Mouse (Mus musculus) kidney, adult 9 months (tissue): ENCODE results near the gene Pitpnc1.

Experiments used
- DNase-seq: peaks from one replicate; pipeline ENCODE4 v3.0.0; 2022

Pitpnc1 gene

GRCm38 (mm10) chr11:107437723-107438122, 32.8 kb downstream of the Pitpnc1 start:
- peak; percentile 32 for DNase-seq

DNA sequence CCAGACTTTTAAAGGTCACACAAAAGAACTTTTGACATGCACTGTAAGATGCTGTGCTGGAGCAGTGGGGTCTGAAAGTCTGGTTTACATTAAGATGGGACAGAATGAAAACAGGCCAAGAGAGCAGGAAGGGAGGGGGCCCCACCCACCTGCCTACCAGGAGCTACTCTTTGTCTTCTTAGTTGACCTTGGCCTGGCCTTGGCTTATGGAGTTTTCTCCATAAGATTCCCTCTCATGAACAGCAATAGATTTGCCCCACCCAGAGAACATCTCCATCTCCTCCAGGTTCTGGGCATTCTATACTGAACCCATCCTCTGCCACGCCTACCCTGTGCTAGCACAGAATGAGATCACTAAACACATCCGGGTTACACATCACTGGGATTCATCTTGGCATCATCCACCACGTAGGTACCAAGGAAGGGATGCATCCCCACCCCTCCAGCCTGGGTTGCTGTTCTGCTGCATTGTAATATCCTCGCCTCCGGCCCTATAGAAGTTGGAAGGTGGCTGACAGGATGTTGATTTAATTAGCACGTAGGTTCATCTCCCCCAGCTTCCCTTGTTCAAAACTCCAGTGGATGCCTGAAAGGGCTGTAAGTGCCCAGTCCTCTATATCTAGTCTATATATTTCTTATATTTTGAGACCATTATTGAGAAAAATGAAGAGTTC, 34.6 kb downstream of the Pitpnc1 start:
- DNase-seq = no peak

DNA sequence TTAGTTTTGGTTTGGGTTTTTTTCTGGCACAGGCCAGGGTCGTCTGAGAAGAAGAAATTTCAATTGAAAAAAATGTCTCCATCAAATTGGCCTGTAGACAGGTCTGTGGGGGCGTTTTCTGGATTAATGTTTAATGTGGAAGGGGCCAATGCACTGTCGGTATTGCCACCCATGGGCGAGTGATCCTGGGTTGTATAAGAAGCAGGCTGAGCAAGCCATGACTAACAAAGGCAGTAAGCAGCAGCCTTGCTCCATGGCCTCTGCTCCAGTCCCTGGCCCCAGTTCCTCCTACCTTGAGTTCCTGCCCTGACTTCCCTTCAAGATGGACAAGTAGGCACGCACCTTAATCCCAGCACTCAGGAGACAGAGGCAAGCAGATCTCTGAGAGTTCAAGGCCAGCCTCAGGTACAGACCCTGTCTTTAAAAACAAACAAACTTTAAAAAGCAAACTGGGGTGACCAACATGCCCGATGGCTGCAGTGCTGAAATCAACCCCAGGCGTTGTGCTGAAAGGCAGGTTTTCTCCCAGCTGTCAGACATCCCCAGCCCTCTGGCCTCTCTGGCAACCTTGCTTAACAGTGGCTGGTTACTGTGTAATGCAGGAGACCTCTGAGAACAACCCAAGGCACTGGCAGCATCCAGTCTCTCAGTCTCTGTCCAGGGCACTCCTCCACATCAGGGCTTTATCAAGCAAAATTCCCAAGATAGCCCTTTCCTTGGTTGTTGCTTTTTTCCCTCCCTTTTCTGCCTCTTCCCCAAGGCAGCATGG, 39.1 kb downstream of the Pitpnc1 start:
- peak; percentile 80 for DNase-seq

DNA sequence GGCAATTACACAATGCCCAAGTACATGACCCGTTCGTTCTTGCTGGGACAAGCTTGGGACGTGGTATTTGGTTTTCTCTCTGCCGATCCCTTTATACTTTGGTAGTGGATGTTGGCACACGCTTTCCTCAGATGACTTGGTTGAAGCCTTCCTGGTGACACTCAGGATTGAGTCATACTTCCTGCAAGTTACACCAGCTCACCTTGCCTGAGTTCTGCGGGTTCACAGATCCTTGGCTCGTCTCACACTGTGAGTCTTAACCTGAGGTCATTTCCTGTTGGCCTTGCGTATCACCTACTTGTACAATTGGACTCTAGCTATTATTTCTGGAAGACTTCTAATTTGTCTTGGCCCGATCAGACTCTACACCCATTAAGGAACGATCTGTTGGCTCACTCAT, 42.5 kb downstream of the Pitpnc1 start:
- peak; percentile 77 for DNase-seq

GRCm38 (mm10) chr11:107424176-107424575, 46.3 kb downstream of the Pitpnc1 start:
- DNase-seq = no peak

GRCm38 (mm10) chr11:107422356-107422754, 48.1 kb downstream of the Pitpnc1 start:
- peak; percentile 47 for DNase-seq

DNA sequence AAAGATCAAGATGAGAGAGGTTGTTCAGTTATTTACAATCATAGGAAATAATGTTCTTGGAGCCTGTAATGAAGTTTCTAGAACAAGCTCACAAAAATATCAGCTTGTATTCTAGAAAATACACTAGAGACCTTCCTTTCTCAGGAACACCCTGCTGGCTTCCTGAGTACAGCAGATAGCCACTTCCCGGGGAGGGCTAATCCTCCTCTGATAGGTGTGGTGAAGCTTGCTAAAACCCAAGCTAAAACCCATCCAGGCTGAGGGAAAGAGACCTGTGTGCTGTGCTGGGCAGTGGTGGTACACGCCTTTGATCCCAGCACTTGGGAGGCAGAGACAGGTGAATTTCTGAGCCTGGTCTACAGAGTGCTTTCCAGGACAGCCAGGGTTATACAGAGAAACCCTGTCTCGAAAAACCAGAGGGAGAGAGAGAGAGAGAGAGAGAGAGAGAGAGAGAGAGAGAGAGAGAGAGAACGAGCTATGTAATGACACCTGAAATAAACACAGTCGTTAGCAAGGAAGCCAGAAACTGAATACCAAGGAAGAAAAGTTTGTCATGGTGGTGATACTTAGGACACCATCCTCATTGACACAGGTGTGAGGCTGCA, 48.6 kb downstream of the Pitpnc1 start:
- DNase-seq = no peak

DNA sequence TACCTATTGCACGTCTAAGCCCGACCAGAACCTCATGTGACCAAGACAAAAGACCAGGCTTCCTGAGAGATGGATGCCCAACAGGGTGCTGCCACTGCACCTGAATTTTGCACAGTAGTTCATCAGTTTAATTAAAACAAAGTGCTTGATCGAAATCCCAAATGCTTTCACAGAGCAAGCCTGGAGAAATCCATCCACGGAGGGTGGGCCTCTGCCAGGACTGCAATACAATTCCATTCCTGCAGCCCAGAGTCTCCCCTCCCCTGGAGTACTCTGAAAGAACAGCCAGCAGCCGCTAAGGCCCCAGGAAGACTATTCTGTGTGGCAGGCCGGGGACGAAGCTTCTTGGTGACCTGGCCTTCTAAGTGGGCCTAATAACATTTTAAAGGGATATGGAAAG, 50.6 kb downstream of the Pitpnc1 start:
- DNase-seq = no peak

- peak; percentile 73 for DNase-seq
Measured at GRCm38 (mm10) chr11:107417041-107417583, 53.4 kb downstream of the Pitpnc1 start.

DNA sequence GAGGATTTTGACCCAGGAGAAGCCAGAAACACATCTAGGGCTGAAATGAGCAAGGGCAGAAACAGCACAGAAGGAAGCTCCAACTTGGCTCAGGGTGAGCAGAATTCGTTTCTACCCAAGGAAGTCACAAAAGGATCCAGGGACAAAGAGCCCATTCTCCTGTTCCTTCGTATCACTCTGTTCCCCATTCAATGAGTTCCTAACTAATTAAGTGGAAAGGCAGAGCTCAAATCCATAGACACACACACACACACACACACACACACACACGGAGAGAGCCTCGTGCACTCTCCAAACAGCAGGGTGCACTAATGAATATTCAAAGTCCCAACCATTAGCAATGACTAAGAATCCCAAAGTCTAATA, 54.0 kb downstream of the Pitpnc1 start:
- no peak for DNase-seq

- no peak for DNase-seq
Measured at GRCm38 (mm10) chr11:107415901-107416560, 54.5 kb downstream of the Pitpnc1 start.

DNA sequence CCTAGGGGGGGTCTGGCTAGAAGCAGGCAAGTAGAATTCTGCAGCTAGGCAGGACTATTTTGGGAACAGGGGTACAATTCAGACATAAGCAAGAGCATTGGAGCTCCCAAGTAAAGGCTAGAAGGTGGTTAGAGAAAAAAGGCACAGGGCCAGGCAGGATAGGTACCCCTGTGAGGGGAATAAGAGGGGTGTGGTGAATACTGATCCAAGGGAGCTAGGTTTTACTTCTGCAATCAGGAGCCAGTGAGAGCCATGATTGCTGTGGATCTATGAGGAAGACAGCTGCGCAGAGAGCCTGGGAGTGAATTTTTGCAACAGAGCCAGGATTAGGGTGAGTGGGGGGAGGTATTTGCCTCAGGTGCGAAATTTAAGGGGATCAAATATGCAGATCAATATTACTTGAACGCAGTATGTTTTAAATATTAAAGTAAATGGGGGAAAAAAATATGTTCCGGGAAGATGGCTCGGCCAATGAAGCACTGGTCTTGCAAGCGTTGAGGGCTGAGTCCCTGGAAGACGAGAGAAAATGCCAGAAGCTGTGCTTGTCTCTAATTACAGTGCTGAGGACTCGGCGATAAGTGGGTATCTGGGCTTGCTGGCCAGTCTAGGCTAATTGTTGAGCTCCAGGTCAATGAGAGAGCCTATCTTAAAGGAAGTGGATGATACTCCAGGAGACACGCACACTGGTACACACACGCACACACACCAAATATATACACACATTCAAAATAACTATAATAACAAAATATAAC, 55.3 kb downstream of the Pitpnc1 start:
- no peak for DNase-seq

DNA sequence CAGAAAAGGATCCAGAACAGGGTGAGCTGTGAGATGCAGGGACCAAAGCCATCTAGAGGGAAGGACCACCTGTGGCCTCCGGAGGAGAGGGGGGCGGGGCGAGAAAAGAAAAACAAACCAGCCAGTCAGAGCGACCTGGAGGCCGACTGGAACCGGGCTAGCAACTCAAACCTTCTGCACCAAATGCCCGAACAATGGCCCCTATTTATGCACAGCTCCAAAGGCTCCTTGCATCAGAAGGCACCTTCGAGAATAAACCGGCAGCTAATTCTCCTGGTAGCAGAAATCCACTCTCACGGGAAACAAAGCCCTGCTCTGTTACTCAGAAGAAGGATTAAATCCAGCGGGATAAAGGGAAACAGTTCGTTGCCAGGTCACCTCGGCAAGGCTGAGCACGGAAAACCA, 57.2 kb downstream of the Pitpnc1 start:
- no peak for DNase-seq

DNA sequence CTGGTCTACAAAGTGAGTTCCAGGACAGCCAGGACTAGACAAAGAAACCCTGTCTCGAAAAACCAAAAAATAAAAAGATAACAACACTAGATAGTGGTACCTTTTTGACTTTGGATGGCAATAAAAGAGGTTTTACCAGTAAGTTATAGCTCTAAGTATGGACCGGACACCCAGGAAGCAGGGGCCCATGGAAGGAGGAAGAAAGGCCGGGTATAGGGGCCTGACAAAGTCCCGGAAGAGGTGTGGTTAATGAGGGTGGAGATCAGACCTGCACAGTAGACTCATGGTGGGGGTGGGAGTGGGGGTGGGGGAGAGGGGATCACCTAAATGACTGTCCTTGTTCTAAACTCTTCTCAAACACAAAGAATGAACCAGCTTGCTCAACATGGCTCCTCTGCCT, 58.4 kb downstream of the Pitpnc1 start:
- no peak for DNase-seq

- no peak for DNase-seq
Measured at GRCm38 (mm10) chr11:107411576-107411975, 58.9 kb downstream of the Pitpnc1 start.

DNA sequence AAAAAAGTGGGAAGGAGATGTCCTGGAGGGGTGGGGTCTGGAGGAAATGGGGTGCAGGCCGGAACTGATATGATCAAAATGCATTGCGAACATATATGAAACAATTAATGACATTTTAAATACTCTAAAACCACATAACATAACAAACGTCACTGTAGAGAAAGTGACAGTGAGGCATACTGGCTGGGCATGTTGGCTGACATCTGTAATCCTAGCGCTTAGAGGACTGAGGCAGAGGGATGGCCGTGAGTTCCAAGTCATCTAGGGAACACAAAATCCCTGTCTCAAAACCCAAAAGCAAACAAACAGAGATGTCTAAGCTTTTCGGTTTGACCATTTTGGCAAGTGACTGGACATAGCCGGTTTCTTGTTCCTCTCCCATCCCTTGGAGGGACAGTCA, 59.7 kb downstream of the Pitpnc1 start:
- DNase-seq = no peak

- DNase-seq = no peak
Measured at GRCm38 (mm10) chr11:107410090-107410732, 60.3 kb downstream of the Pitpnc1 start.

- DNase-seq = no peak
Measured at GRCm38 (mm10) chr11:107408886-107409285, 61.6 kb downstream of the Pitpnc1 start.

GRCm38 (mm10) chr11:107407698-107408097, 62.8 kb downstream of the Pitpnc1 start:
- no peak for DNase-seq

DNA sequence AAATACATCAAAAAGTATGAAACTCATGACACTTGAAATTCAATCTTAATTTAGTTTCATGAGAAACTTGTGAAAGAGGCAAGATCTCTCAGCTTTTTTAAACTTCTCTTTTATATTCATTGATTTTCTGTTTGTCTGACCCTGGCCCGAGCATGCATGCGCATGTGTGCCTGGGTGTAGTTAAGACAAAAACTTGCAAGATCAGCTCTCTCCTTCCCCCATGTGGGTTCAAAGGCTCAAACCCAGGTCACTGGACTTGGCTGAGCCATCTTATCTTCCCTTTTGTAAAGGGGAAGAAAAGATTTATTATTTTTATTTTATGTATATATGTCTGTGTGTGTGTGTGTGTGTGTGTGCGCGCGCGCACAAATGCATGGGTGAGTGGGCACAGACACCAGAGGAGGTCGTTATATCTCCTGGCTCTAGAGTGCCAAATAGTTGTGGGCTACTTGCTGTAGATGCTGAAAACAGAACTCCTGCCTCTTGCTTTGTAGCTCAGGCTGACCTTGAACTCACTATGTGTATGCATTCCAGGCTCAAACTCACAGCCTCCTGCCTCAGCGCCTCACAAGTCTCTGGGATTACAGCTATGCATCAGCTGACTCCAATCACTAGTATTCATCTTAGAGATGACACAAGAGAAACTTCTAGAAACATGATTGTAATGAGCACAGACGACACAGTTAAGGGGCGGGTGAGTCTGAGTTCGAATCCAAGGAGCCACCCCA, 64.7 kb downstream of the Pitpnc1 start:
- peak; percentile 55 for DNase-seq

DNA sequence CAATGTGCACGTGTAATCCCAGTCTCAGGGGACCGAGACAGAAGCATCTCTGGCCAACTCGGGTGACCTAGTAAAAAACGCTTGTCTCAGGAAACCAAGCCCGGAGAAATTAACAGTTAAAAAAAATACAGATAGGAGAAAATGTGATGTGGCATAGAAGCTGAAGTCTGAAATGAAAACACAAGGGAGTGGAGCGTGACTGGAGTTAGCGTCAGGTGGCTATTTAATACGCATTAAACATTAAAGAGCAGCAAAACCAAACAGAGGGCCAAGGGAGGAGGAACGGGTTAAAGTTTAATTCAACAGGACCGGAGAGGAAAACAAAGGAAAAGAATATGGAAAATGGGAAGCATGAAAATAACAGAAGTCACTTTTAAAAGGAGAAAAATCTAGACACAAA, 67.2 kb downstream of the Pitpnc1 start:
- DNase-seq = peak; percentile 86
